Mouse (Mus musculus) bone marrow, adult 2 months (tissue): ENCODE data around the gene Kng2. TPM values are rescaled to one million over a fixed set of nuclear protein-coding genes. Genes with fewer than 3 reads are reported as not detected.

Source experiments
- H3K27ac ChIP-seq: fragments of 200-500 bp; 2 replicates; pipeline ENCODE4 v1.5.1; 2012; ENCODE audit warnings: low read depth, mild to moderate bottlenecking, control low read depth, inconsistent platforms, low read length; ENCODE audit not compliant: control insufficient read depth, poor library complexity, insufficient read depth
- H3K4me1 ChIP-seq: fragments of 200-500 bp; 2 replicates; pipeline ENCODE4 v1.6.1; 2011; ENCODE audit warnings: low read length; ENCODE audit not compliant: control insufficient read depth, insufficient read depth
- H3K4me3 ChIP-seq: fragments of 200-500 bp; replicated peaks from 2 replicates; pipeline ENCODE3; 2011; ENCODE audit warnings: mild to moderate bottlenecking, low read depth, low read length, control low read depth; ENCODE audit not compliant: control insufficient read depth
- CTCF ChIP-seq: fragments of 200-500 bp; IDR thresholded peaks from 2 replicates; pipeline ENCODE4 v1.5.1; 2011; ENCODE audit warnings: low read length, control low read depth; ENCODE audit not compliant: control insufficient read depth, insufficient read depth
- POLR2A ChIP-seq: fragments of 200-500 bp; IDR thresholded peaks from 2 replicates; pipeline ENCODE4 v1.6.1; 2011; ENCODE audit warnings: low read depth, mild to moderate bottlenecking, control low read depth, low read length, borderline replicate concordance; ENCODE audit not compliant: control insufficient read depth
- WGBS: fragments of 180-500 bp; shearing (Covaris S2); methylation state at CpG from one replicate; pipeline ENCODE4 v1.1.7; 2018; 5-methylcytosine and 5-hydroxymethylcytosine counted together
- polyA plus RNA-seq: library from polyadenylated mRNA; stranded (reverse); fragments of >200 nt; gene quantifications from 2 replicates; pipeline ENCODE4 v1.2.4, GENCODE M21; 2011; ENCODE audit warnings: low replicate concordance; ENCODE audit not compliant: missing spikeins, insufficient read depth, insufficient read length

Kng2 gene
- polyA plus RNA-seq, 1 experiment, result 54.1 TPM

- no peak overlapping the region for H3K27ac ChIP-seq
- no peak for TF ChIP-seq CTCF
- TF ChIP-seq POLR2A, result no peak
- no peak overlapping the region for H3K4me3 ChIP-seq
- H3K4me1 ChIP-seq, result no peaks in the 10 kb centered on the region; the same call in 1 of the 2 replicates
- WGBS, result 47% methylated on average over 1 of the region's 1 CpGs
These were observed 61.8 kb downstream of the Kng2 start for GRCm38 (mm10) chr16:22967383-22968030.

GRCm38 (mm10) chr16:22963293-22963692, 66.0 kb downstream of the Kng2 start:
- H3K27ac ChIP-seq, result no peak overlapping the region
- no peak for TF ChIP-seq CTCF
- H3K4me3 ChIP-seq, result no peak overlapping the region
- no peaks in the 10 kb centered on the region for H3K4me1 ChIP-seq

- H3K4me3 ChIP-seq, result no peak overlapping the region
- H3K4me1 ChIP-seq, result no peaks in the 10 kb centered on the region
- TF ChIP-seq POLR2A (no peak), CTCF (no peak)
- no peak overlapping the region for H3K27ac ChIP-seq
- 70% methylated on average over 5 of the region's 5 CpGs for WGBS
These were observed 67.0 kb downstream of the Kng2 start for GRCm38 (mm10) chr16:22962256-22962655.

- H3K4me1 ChIP-seq, result no peaks in the 10 kb centered on the region
- WGBS, result 87% methylated on average over 8 of the region's 8 CpGs
- no peak overlapping the region for H3K27ac ChIP-seq
- TF ChIP-seq CTCF, result no peak
- TF ChIP-seq POLR2A, result no peak
- no peak overlapping the region for H3K4me3 ChIP-seq
These were observed 68.2 kb downstream of the Kng2 start for GRCm38 (mm10) chr16:22961073-22961472.

DNA sequence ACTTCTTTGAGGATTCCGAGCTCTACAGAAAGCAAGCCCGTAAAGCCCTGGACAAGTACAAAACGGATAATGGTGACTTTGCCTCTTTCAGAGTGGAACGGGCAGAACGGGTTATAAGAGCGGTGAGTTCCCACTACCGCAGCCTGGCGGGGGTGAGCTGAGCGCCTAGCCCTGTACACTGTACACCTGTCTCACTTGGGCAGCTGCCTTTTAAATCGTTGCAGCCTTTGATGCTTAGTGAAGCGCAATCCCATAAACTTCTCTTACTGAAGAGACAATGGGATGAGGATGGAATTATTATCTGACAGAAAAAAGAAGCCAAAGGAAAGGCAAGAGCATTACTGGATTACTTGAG, 73.2 kb downstream of the Kng2 start:
- WGBS, result 84% methylated on average over 11 of the region's 11 CpGs
- no peaks in the 10 kb centered on the region for H3K4me1 ChIP-seq
- TF ChIP-seq CTCF, result no peak
- TF ChIP-seq POLR2A, result no peak
- H3K4me3 ChIP-seq, result no peak overlapping the region
- no peak overlapping the region for H3K27ac ChIP-seq

DNA sequence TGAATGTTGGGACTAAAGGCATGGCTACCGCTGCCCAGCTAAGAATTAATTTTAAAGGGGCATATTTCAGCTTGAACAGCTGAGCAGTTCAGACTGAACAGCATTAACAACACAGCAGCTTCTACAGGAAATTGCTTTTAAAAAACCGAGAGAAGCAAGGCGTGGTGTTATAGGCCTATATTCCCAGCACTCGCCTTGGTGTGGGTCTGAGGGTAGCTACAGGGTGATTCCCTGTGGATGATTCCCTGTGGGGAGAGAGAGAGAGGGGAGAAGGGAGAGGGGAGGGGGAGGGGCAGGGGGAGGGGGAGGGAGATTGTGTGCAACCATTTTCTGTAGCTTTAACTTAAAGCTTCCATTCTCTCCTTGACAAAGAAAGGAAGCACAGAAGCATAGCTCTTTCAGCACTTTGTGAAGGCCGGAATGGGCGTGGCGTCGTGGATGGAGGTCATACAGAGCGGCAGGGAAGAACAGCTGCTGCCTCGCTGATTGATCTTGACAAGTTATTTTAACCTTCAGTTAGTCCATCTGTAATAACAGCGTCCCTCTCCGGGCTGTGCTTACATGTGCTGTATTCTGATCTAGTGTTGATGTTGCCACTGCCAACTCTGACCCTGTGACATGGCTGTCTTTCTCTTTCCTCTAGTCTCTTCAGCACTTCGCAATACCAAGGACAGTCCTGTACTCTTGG, 73.7 kb downstream of the Kng2 start:
- WGBS, result 74% methylated on average over 13 of the region's 13 CpGs
- Histone ChIP-seq H3K27ac (no peak overlapping the region), H3K4me1 (no peaks in the 10 kb centered on the region), H3K4me3 (no peak overlapping the region)
- TF ChIP-seq POLR2A (no peak), CTCF (no peak)

- WGBS, result 50% methylated on average over 4 of the region's 4 CpGs
- no peak overlapping the region for H3K27ac ChIP-seq
- TF ChIP-seq POLR2A (no peak), CTCF (no peak)
These were observed 76.2 kb downstream of the Kng2 start for GRCm38 (mm10) chr16:22953069-22953468.

DNA sequence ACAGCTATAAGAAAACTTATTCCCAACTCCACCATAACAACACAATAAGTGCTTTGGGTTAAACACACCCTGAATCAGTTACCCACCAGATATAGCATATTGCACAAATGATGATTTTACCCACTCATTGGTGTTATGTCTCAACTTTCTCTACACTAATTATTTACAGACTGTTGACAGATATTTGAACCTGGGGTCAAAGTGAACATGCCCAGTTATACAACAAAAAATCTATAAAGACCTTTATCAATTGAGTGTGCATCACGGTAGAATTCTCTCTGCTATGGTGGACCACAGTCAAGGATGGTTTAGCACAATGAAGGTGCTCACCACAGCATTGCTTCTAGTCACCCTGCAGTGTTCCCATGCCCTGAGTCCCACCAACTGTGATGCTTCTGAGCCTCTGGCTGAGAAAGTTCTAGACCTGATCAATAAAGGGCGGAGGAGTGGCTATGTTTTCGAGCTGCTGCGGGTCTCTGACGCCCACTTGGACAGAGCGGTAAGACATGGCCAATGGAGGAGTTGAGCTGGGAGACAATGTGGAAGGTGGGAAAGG, 78.4 kb downstream of the Kng2 start, which contains the start of gene Hrg:
Gene Hrg, plus strand, starts transcription at position 233 of the 556 bp plus-strand sequence.
- H3K27ac ChIP-seq, result no peak within 1 kb of the TSS
- H3K4me1 ChIP-seq, result no peaks in the 10 kb centered on the region
- TF ChIP-seq CTCF (no peak), POLR2A (no peak)
- 91% methylated on average over 6 of the region's 6 CpGs for WGBS
- H3K4me3 ChIP-seq, result no peak within 1 kb of the TSS

More at GRCm38 (mm10) chr16:22953069-22953468, 76.2 kb downstream of the Kng2 start:
- H3K4me1 ChIP-seq, result no peaks in the 10 kb centered on the region
- no peak overlapping the region for H3K4me3 ChIP-seq
